Mouse (Mus musculus) megakaryocyte, adult 5-6 weeks (primary cell): ENCODE measurements at regions not wholly inside any gene's neighbourhood (a gene's known extent, or its start where the extent isn't known, plus 50 kb on each side); places are given as distances from the start of the nearest gene placed in this dataset.
A peak's percentile ranks its signal among the peaks of the same experiment; 100 is the strongest.
"Not testable (repeated sequence)": the region's sequence is repeated elsewhere in the genome, so short reads cannot be mapped to it uniquely, and the experiment has no call there.

Experiments used
- ATAC-seq: 2 replicates; pipeline ENCODE4 v1.8.0; 2016; ENCODE audit warnings: mild to moderate bottlenecking, inconsistent platforms; ENCODE audit not compliant: poor library complexity, severe bottlenecking

- ATAC-seq, result no peak
Measured at GRCm38 (mm10) chr10:120726369-120726768, 172.5 kb downstream of the Msrb3 start.

GRCm38 (mm10) chr10:120721956-120722532 lies 176.9 kb downstream of the Msrb3 start:
- no peak for ATAC-seq

- no peak for ATAC-seq
Measured at GRCm38 (mm10) chr10:120720981-120721380, 177.9 kb downstream of the Msrb3 start.

- ATAC-seq, result no peak
Measured at GRCm38 (mm10) chr10:120720061-120720460, 178.8 kb downstream of the Msrb3 start.

- ATAC-seq, result no peak
Measured at GRCm38 (mm10) chr10:120717159-120717567, 181.7 kb downstream of the Msrb3 start.

GRCm38 (mm10) chr10:120716391-120716790 lies 182.5 kb downstream of the Msrb3 start:
- no peak for ATAC-seq

- ATAC-seq, result peak; percentile 72
Measured at GRCm38 (mm10) chr10:120707771-120708750, 190.8 kb downstream of the Msrb3 start.

GRCm38 (mm10) chr10:120706684-120707290 lies 192.1 kb downstream of the Msrb3 start:
- no peak for ATAC-seq

GRCm38 (mm10) chr10:120701833-120702232 lies 197.1 kb downstream of the Msrb3 start:
- peak; percentile 94 for ATAC-seq

GRCm38 (mm10) chr10:120697275-120697856 lies 201.5 kb downstream of the Msrb3 start:
- ATAC-seq, result no peak

- ATAC-seq, result no peak
Measured at GRCm38 (mm10) chr10:120696481-120696880, 202.4 kb downstream of the Msrb3 start.

- ATAC-seq, result peak; percentile 58
Measured at GRCm38 (mm10) chr10:120694472-120694871, 204.4 kb downstream of the Msrb3 start.

- no peak for ATAC-seq
Measured at GRCm38 (mm10) chr10:120691451-120691850, 207.4 kb downstream of the Msrb3 start.

GRCm38 (mm10) chr10:120686123-120686522 lies 209.9 kb upstream of the Hmga2 start:
- ATAC-seq, result peak; percentile 39; the same call in 1 of the 2 replicates

- ATAC-seq, result no peak
Measured at GRCm38 (mm10) chr10:120682021-120682420, 205.8 kb upstream of the Hmga2 start.

GRCm38 (mm10) chr10:120679982-120680381 lies 203.7 kb upstream of the Hmga2 start:
- ATAC-seq, result peak; percentile 13; the same call in 1 of the 2 replicates

- no peak for ATAC-seq
Measured at GRCm38 (mm10) chr10:120678277-120678676, 202.0 kb upstream of the Hmga2 start.

GRCm38 (mm10) chr10:120675369-120675768 lies 199.1 kb upstream of the Hmga2 start:
- ATAC-seq, result no peak

- ATAC-seq, result peak; percentile 81
Measured at GRCm38 (mm10) chr10:120674321-120675045, 198.2 kb upstream of the Hmga2 start.

GRCm38 (mm10) chr10:120667678-120668031 lies 191.4 kb upstream of the Hmga2 start:
- ATAC-seq, result not testable (repeated sequence)
